Mouse (Mus musculus) lung, adult 10 weeks (tissue): Measurements from ENCODE around the gene Rc3h1. TPM values are rescaled to one million over a fixed set of nuclear protein-coding genes. Genes with fewer than 3 reads are reported as not detected.

Experiments used
- polyA plus RNA-seq: library from polyadenylated mRNA; stranded (reverse); fragments of 350-450 nt; fragmentation: Illumina TruSeq; extraction: RNeasy Lipid Tissue Mini Kit (QIAGEN cat#74804); gene quantifications from one replicate; pipeline ENCODE4 v1.2.3, GENCODE M21; 2014; ENCODE audit warnings: low read depth, low replicate concordance; ENCODE audit not compliant: insufficient read depth

Rc3h1 gene
- 6.2 TPM for polyA plus RNA-seq

GRCm38 (mm10) chr1:160906057-160906557, at the start of gene Rc3h1:
Rc3h1 (plus strand) TSS chr1:160906418.

DNA sequence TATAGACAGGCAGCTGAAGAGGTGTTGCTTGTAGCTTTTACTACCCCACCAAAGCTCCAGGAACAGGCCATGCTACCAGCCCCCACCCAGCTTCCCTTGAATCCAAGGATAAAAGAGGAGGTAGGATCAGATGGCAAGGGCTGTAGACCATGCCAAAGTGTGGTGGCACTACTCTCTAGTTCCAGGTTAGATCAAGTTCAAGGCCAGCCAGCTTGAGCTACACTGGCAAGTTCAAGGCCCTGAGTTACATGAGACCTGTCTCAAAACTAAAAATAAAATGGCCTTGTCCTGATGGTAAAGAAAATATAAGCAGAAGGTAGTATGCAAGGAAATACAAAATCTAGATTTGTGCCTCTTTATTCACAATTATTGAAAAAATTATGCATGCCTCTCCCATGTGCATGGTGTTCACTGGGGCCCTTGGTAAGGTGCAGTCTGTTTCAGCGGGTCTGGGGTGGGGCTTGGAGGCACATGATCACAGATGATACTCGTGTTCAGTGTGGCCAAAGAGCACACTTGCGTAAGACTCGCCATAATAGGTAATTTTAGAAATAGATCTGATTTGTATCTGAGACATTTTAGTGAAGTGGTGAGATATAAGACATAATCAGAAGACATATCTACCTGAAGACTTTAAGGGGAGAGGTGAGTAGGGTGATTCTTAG, 72.0 kb downstream of the Rc3h1 start, which contains the start of gene Serpinc1:
Gene Serpinc1, plus strand, starts transcription at position 515 of the 665 bp plus-strand sequence.

Other genes with a start within 250 kb of the Rc3h1 start
- 42.8 TPM for gene Rabgap1l, start 113.2 kb upstream of the Rc3h1 start, polyA plus RNA-seq
- 0.45 TPM for gene Serpinc1, start 72.2 kb downstream of the Rc3h1 start, polyA plus RNA-seq
- 1.1 TPM for gene Zbtb37, start 128.4 kb downstream of the Rc3h1 start, polyA plus RNA-seq
- gene Dars2, start 164.2 kb downstream of the Rc3h1 start, polyA plus RNA-seq, result 7.2 TPM
- 3.5 TPM for gene Cenpl, start 164.3 kb downstream of the Rc3h1 start, polyA plus RNA-seq
- gene Klhl20, start 225.1 kb downstream of the Rc3h1 start, polyA plus RNA-seq, result 7.8 TPM
- gene Ankrd45, start 236.3 kb downstream of the Rc3h1 start, polyA plus RNA-seq, result 1.1 TPM